Mouse (Mus musculus): ENCODE measurements around the gene Naxe. TPM values are rescaled to one million over a fixed set of nuclear protein-coding genes. Genes with fewer than 3 reads are reported as not detected.

The Naxe gene
- total RNA-seq, 2 experiments from 2014 or later: 59.0 to 66.1 TPM

- DNase-seq: peak; percentile 89
- intact Hi-C loops (cut with DNase I): no loop called here
Measured at GRCm38 (mm10) chr3:88071783-88072182, 13.5 kb upstream of the Naxe start.

DNA sequence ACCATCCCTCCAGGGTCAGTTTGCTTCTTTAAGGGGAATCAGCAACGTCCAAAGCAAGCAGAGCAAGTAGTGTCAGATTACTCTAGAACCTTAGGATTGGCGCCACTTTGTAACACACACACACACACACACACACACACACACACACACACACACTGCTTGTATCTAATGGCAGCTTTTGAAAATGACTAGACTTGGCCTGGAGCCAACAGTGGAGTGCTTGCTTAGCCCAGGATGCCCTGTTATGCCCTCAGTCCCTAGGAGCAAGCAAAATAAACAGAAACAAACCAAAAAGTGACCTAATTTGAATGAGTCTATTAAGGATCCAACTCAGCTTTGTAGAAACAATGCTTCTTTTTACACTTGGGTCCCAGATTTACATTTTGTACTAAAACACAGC is 10.1 kb upstream of the Naxe start:
- no peak for DNase-seq
- intact Hi-C loops (cut with DNase I): no loop called here

GRCm38 (mm10) chr3:88057030-88057429 is 1.3 kb downstream of the Naxe start:
- intact Hi-C loops (cut with DNase I): no loop called here
- DNase-seq: no peak

DNA sequence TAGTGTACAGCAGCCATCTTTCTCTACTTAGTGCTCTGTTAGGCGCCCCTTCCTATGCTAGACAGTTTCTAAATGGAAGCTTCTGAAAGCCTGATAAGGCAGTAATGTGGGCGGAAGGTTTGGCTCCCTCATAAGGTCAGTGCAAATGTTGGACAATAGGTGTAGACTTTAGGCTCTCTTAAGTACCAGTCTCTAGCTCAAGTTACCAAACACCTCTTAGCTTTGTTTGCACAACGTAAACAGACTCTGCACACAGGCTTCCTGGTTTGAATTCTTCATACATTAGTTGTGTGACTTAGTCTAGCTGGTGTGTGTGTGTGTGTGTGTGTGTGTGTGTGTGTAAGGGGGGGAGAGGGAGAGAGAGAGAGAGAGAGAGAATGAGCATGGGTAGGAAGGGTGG is 8.8 kb downstream of the Naxe start:
- no peak for DNase-seq
- intact Hi-C loops (cut with DNase I): no loop called here

GRCm38 (mm10) chr3:88042661-88043421 is 15.5 kb downstream of the Naxe start, which contains the start of gene Gpatch4:
Gene Gpatch4, plus strand, starts transcription at chr3:88043108.
- intact Hi-C loops (cut with DNase I): no loop called here
- peak; percentile 89 for DNase-seq

DNA sequence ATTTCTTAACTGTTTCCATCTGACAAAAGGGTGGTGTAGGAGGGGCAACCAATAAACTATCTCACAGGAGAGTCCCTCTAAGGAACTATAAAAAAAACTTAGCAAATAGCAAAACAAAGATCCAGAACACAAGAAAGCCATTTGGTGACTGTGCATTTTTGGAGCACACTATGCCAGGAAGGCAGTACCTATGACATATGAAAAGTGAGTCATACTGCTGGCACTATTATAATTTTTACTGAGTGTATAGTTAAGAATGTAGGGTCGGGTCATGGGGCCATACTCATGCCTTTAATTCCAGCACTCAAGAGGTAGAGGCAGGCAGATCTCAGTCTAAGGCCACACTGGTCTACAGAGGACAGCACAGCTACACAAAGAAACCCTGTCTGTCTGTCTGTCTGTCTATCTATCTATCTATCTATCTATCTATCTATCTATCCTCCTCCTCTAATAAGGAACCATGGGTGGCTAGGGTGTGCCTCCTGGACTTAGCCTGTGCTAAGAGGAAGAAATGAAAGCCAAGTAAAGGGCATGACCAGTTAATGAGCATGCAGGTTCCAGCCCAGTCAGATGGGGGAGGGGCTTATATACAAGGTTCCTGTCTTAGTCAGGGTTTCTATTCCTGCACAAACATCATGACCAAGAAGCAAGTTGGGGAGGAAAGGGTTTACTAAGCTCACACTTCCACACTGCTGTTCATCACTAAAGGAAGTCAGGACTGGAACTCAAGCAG is 22.6 kb downstream of the Naxe start:
- DNase-seq: no peak

DNA sequence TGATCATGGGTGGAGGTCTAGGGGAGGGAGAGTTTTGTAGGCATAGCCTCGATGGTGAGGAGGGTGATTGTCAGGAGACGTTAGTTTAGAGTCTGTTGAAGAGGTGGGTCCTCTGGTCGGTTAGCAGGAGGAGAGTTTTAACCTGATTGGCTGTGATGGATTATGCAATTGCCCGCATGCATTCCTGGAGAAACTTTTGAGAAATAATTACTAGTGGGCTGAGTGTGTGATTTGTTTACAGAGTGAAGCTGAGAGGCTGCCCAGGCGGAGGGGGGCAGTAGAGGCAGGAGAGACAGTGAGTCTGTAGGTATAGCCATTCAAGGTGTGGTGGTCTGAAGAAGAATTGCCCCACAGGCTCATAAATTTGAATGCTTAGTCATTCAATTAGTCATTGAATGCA is 24.8 kb downstream of the Naxe start:
- DNase-seq: no peak
- intact Hi-C loops (cut with DNase I): no loop called here

More for the DNA sequence above, 22.6 kb downstream of the Naxe start:
- intact Hi-C loops (cut with DNase I): no loop called here

DNA sequence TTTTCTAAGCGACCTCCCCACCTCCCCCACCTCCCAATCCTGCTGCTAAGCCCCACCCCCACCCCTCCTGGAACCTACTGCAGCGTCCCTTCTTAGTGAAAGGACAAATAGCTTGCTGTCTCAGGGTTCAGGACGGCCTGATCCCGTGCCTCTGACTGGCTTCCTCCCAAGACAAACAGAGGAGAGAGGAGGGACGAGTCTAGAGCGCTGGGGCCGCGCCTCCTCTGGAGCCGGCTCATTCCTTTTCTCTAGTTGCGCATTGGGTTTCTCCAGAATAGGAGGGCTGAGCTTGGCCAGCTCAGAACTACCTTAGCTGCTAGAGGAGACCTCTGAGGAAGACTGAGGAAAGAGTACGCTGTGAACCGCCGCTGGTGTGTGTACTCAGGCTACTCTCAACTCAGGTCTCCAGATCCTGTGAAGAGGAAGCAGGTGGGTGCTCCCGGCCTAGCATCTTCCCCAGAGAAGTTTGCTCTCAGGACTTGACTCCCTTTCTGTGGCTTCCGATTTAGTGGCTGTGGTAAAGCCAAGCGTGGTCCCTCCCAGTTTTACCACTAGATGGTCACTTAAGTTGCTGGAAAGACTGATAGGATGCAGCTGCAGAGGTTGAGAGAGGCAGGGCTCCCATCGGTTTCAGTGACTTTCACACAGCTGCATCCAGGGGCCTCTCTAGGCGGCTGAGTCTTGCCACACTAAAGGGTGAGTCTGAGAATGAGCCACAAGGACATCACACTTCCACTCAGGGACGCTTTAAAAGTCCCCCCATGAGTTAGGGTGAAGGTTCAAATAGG is 27.5 kb downstream of the Naxe start:
- peak; percentile 9 for DNase-seq
- intact Hi-C loops (cut with DNase I): no loop called here

GRCm38 (mm10) chr3:88027434-88028186 is 30.7 kb downstream of the Naxe start, which contains the start of gene Hapln2:
Gene Hapln2, minus strand, starts transcription at chr3:88027583.
- no peak for DNase-seq
- intact Hi-C loops (cut with DNase I): no loop called here

DNA sequence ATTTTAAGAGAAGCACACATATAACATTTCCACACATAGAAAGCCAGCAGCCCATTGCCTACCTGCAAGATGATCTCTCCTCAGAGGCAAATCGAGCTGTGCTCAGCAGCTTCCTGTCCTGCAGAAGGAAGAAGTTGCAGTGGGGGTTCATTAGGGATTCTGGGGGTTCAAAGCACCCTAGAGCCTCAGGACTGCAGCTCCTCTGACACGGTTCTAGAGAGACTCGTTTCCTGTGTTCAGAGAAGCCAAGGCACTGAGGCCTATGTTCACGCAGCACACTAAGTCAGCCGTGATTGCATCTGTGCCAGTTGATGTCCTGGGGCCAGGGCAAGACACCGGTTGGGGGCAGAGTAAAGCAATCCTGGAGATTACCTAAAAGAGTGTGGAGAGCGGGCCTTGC is 31.5 kb downstream of the Naxe start:
- DNase-seq: no peak
- intact Hi-C loops (cut with DNase I): no loop called here

DNA sequence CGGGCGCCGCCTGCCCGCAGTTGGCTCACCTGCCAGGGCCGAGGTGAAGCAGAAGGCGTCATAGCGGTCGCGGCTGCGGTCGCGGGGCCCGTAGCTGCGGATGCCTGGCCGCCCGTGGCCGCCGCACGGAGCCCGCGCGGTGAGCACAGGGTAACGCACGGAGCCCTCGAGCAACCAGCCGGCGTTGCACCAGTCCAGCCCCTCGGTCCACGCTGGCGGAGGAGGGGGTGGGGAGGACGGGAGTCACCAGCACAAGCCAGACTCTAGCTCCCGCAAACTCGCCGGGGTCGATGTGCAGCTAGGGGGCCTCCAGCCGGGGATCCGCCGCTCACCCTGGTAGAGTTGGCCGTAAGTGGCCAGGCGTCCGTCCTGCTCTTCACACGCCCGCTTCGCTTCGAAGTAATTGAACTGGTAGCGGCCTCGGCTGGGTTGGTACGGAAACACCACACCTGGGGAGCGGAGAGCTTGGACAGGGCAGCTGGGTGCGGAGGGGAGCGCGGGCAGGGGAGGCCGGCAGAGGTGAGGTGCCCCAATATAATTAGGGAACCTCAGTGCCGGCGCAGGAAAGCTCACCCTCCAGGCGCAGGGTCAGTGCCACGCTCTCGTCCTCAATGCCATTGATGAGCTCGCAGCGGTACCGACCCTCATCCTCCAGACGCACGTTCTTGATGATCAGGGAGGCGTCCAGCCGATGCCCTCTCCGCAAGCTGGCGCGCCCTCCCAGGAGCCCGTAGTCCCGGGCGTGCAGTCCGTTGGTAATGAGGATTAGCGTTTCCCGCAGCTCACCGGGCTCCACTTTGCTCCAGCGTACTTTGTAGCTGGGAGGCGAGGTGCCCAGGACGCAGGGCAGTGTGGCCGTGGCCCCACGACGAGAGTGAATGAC is 34.9 kb downstream of the Naxe start:
- intact Hi-C loops (cut with DNase I): no loop called here
- peak; percentile 36 for DNase-seq

DNA sequence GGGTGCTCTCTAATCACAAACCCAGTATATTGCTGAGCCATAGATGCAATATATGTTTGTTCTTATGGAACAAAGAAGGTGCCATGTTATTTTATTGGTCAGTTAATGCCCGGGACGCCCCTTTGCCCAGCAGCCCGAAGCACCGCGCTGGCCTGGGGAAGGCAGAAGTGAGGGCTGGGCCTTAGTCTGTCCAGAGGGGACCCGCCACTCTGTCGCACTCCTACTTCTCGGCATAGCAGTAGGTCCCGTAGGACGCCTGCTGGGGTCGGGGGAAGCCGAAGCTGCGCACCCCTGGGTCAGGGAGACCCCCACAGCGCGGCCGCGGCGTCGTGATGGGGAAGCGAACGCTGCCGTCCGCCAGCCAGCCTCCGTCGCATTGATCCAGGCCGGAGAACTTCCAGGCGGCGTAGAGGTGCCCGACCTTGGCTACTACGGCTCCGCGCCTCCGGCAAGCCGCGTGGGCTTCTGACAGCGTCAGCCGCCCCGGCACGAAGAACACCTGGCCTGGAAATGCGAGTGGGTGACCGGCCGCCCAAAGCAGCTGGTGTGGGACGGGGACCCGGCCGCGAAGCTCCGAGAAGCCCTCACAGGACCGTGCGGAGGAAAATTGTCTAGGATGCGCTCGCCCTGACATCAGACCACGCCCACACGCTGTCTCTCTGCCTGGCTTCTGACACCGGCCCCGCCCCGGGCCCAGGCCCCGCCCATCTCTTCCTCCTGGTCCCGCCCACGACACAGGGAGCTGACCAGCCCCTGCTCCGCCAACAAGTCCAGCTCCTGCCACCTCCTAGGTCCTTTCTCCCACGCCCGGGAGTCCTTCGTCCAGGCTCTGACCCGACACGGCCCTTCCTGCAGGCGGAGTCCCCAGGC is 35.7 kb downstream of the Naxe start:
- intact Hi-C loops (cut with DNase I): no loop called here
- DNase-seq: peak; percentile 87

GRCm38 (mm10) chr3:88010634-88011265 is 47.5 kb downstream of the Naxe start:
- no peak for DNase-seq
- intact Hi-C loops (cut with DNase I): no loop called here

Other genes with a start within 250 kb of the Naxe start
- 10 to 100 TPM in 1 of 2 experiments, 1 to 10 TPM in 1; 8.0 to 11.5 TPM for gene Pear1, start 234.2 kb downstream of the Naxe start, total RNA-seq (2021)
- not detected for gene Sh2d2a, start 211.7 kb downstream of the Naxe start, total RNA-seq (2021)
- 10 to 100 TPM; 72.8 to 73.3 TPM for gene Prcc, start 172.9 kb downstream of the Naxe start, total RNA-seq (2021)
- gene Hdgf, start 152.2 kb downstream of the Naxe start, total RNA-seq (2021): 100 to 1,000 TPM; 131 to 136 TPM
- gene Mrpl24, start 139.0 kb downstream of the Naxe start, total RNA-seq (2021): 10 to 100 TPM; 43.6 to 49.0 TPM
- 10 to 100 TPM; 23.4 to 24.9 TPM for gene Isg20l2, start 128.2 kb downstream of the Naxe start, total RNA-seq (2021)
- gene Rrnad1, start 127.8 kb downstream of the Naxe start, total RNA-seq (2021): 10 to 100 TPM; 17.1 to 17.8 TPM
- 1 to 10 TPM; 6.9 to 8.2 TPM for gene Crabp2, start 109.8 kb downstream of the Naxe start, total RNA-seq (2021)
- 10 to 100 TPM; 25.8 to 25.9 TPM for gene Nes, start 87.4 kb downstream of the Naxe start, total RNA-seq (2021)
- 100 to 1,000 TPM; 183 to 192 TPM for gene Bcan, start 58.3 kb downstream of the Naxe start, total RNA-seq (2021)
- under 1 TPM; 0.40 to 0.46 TPM for gene Hapln2, start 30.9 kb downstream of the Naxe start, total RNA-seq (2021)
- 10 to 100 TPM; 26.5 to 30.6 TPM for gene Gpatch4, start 15.4 kb downstream of the Naxe start, total RNA-seq (2021)
- gene Ttc24, start 19.8 kb upstream of the Naxe start, total RNA-seq (2021): not detected
- 1 to 10 TPM; 3.5 to 3.9 TPM for gene Iqgap3, start 23.5 kb upstream of the Naxe start, total RNA-seq (2021)
- gene Mef2d, start 83.9 kb upstream of the Naxe start, total RNA-seq (2021): 100 to 1,000 TPM; 113 to 121 TPM
- gene Rhbg, start 196.2 kb upstream of the Naxe start, total RNA-seq (2021): 1 to 10 TPM in 1 of 2 experiments, under 1 TPM in 1; 0.46 to 1.4 TPM
- under 1 TPM; 0.80 to 0.89 TPM for gene Gm38392, start 228.7 kb upstream of the Naxe start, total RNA-seq (2021)
- 1 to 10 TPM; 4.4 TPM for gene Tsacc, start 238.5 kb upstream of the Naxe start, total RNA-seq (2021)
- gene Cct3, start 238.6 kb upstream of the Naxe start, total RNA-seq (2021): 100 to 1,000 TPM; 309 to 317 TPM

Measured in left cerebral cortex, postnatal 4 days (tissue).